In the genomic region with DNA sequence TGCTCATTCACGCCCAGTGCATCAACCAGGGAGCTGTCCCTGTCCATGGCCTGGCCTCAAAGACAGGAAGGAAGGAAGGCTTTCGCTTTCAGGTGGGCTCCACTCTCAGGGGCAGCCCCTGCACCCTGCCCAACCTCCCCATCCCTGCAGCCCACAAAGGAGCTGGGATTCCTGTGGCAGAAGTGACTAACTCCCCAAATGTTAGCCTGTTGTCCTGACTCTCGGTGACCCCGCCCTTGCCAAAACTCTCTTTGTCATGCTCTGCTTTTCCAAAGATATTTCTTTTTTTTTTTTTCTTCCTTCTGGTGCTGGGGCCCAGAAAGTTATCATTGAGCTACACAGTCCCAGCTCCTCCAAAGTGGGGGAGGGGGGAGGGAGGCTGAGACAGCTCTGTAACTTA, we compare ENCODE assay signal across 29 mouse cellular contexts. TPM values are rescaled to one million over a fixed set of nuclear protein-coding genes. Genes with fewer than 3 reads are reported as not detected.
DNase-seq lines count a peak whose midpoint lies in the region; TF ChIP-seq lines count a peak whose summit lies in the region.
"Had no signal": no experiment of that assay in that cellular context is flagged by ENCODE, and none has a peak within 500 bp of the region (broad histone marks: within the 10 kb centered on the region; RNA-seq: fewer than 3 reads in every experiment).

No protein-coding gene starts in this region.

- H3K79me2 ChIP-seq in myocyte (ENCODE audit: control insufficient read depth, insufficient read depth) = peaks cover 75% of the 10 kb centered on the region

- DNase-seq in layer of hippocampus, adult 2 months (ENCODE audit: low spot score in 2 of 2) = no peak
- DNase-seq in layer of hippocampus, postnatal 25 days (ENCODE audit: extremely low spot score in 1 of 2, low spot score in 1 of 2) = no peak
- DNase-seq in 3134 (ENCODE audit: extremely low read depth, insufficient read length, low spot score) = peak; percentile 73
- peak; percentile 69 for DNase-seq in 3T3-L1 (ENCODE audit: low read depth, low spot score)
- no peak for DNase-seq in kidney, postnatal 36 days
- no peak for DNase-seq in adrenal gland, postnatal 14 days
- DNase-seq: cerebellum, adult 18-20 months; cerebellum, postnatal 14 days; gastrocnemius, postnatal 14 days; heart, adult 11 months; heart, postnatal 10 days; kidney, adult 9 months; kidney, postnatal 14 days; liver, embryonic 13.5 days; lung, adult 2 months; lung, postnatal 14 days; retina, postnatal 1 day; right cerebral cortex, postnatal 25 days; spleen, adult 18-20 months; thymus, postnatal 14 days had no signal

- no peaks in the 10 kb centered on the region for H3K27me3 ChIP-seq in myocyte (ENCODE audit: control insufficient read depth, insufficient read depth, insufficient read length)
- H3K27me3 ChIP-seq: heart, embryonic 12.5 days; midbrain, embryonic 15.5 days; Patski had no signal

- no peak for TF ChIP-seq CTCF in layer of hippocampus, adult 2 months (conservative IDR thresholded peaks at IDR 0.05)

- H3K27ac ChIP-seq in layer of hippocampus, adult 2 months = peak overlapping the region; percentile 90
- H3K27ac ChIP-seq: embryonic facial prominence, embryonic 13.5 days; hindbrain, embryonic 10.5 days; intestine, embryonic 15.5 days; liver, embryonic 13.5 days; midbrain, embryonic 15.5 days had no signal

- peak overlapping the region; percentile 93 for H3K4me2 ChIP-seq in myocyte (ENCODE audit: low read depth)
- H3K4me2 ChIP-seq: embryonic facial prominence, embryonic 13.5 days; heart, embryonic 12.5 days; intestine, embryonic 15.5 days; liver, embryonic 13.5 days had no signal

- peaks cover 19% of the 10 kb centered on the region for H3K36me3 ChIP-seq in myocyte (ENCODE audit: control insufficient read depth, insufficient read depth)
- H3K36me3 ChIP-seq: intestine, embryonic 15.5 days; liver, embryonic 13.5 days had no signal

- TF ChIP-seq POLR2A in myocyte (IDR thresholded peaks at IDR 0.05; ENCODE audit: insufficient read length, low read depth) = no peak

- no peak overlapping the region for H3K4me3 ChIP-seq in layer of hippocampus, adult 2 months
- peak overlapping the region; percentile 99 for H3K4me3 ChIP-seq in myocyte
- H3K4me3 ChIP-seq: embryonic facial prominence, embryonic 13.5 days; heart, embryonic 12.5 days; hindbrain, embryonic 10.5 days; intestine, embryonic 15.5 days; liver, embryonic 13.5 days; midbrain, embryonic 15.5 days had no signal

- no peak overlapping the region for H3ac ChIP-seq in myocyte (ENCODE audit: control insufficient read depth, insufficient read length)

TF ChIP-seq in myocyte, 11 proteins besides CTCF, POLR2A, EP300 and RAD21:
- TF ChIP-seq MYOD1 (IDR thresholded peaks at IDR 0.05; ENCODE audit: control insufficient read depth in 1 of 3, insufficient read length in 2 of 3, low read depth in 2 of 3) = peak in 1 of 3 experiments; percentile 14
- peak in 1 of 3 experiments; percentile 17 for TF ChIP-seq MYOG (IDR thresholded peaks at IDR 0.05; ENCODE audit: control insufficient read depth in 1 of 3, insufficient read depth in 1 of 3, insufficient read length in 2 of 3, low read depth in 2 of 3)
- no peak for TF ChIP-seq TCF12 (IDR thresholded peaks at IDR 0.05; ENCODE audit: insufficient read depth, poor library complexity, severe bottlenecking)

RNA-seq across cellular contexts. Expression of a gene that starts 5.2 kb away (rescaled TPM):
- total RNA-seq in layer of hippocampus, adult 2 months (2021) = 10 to 100 TPM; 16.9 TPM
- 10 to 100 TPM; 16.8 to 18.0 TPM for total RNA-seq in layer of hippocampus, postnatal 25 days (2021)
- polyA plus RNA-seq in myocyte (2012; fragmentation: generic; extraction: Trizol) = 69.6 TPM
- total RNA-seq in adrenal gland, postnatal 14 days (2021) = 3.4 and 5.4 TPM in 2 replicates

RNA-seq across cellular contexts. Expression of a gene that starts 14.2 kb away (rescaled TPM):
- total RNA-seq in layer of hippocampus, adult 2 months (2021) = 10 to 100 TPM; 24.6 to 26.0 TPM
- 10 to 100 TPM; 26.1 to 26.4 TPM for total RNA-seq in layer of hippocampus, postnatal 25 days (2021)
- polyA plus RNA-seq in myocyte (2012; fragmentation: generic; extraction: Trizol) = 26.5 TPM
- total RNA-seq in adrenal gland, postnatal 14 days (2021) = 4.3 and 5.2 TPM in 2 replicates

RNA-seq across cellular contexts. Expression of a gene that starts 14.3 kb away (rescaled TPM):
- under 1 TPM; 0.39 to 0.41 TPM for total RNA-seq in layer of hippocampus, adult 2 months (2021)
- under 1 TPM; 0.62 to 0.63 TPM for total RNA-seq in layer of hippocampus, postnatal 25 days (2021)
- polyA plus RNA-seq in myocyte (2012; fragmentation: generic; extraction: Trizol) = 1.3 TPM
- 0.59 and 0.83 TPM in 2 replicates for total RNA-seq in adrenal gland, postnatal 14 days (2021)
- total RNA-seq: megakaryocyte progenitor cell, adult 5-6 weeks had no signal
- polyA plus RNA-seq: CD4-positive, CD25-positive, alpha-beta regulatory T cell, adult 4 months; liver, embryonic 13.5 days had no signal

RNA-seq across cellular contexts. Expression of a gene that starts 22.7 kb away (rescaled TPM):
- total RNA-seq in layer of hippocampus, adult 2 months (2021) = 10 to 100 TPM; 18.5 to 19.4 TPM
- 10 to 100 TPM; 19.0 to 19.2 TPM for total RNA-seq in layer of hippocampus, postnatal 25 days (2021)
- polyA plus RNA-seq in myocyte (2012; fragmentation: generic; extraction: Trizol) = 16.4 TPM
- total RNA-seq in adrenal gland, postnatal 14 days (2021) = 107 and 112 TPM in 2 replicates

RNA-seq across cellular contexts. Expression of a gene that starts 45.5 kb away (rescaled TPM):
- 10 to 100 TPM; 81.4 to 86.7 TPM for total RNA-seq in layer of hippocampus, adult 2 months (2021)
- 10 to 100 TPM; 76.4 to 77.6 TPM for total RNA-seq in layer of hippocampus, postnatal 25 days (2021)
- polyA plus RNA-seq in myocyte (2012; fragmentation: generic; extraction: Trizol) = 1.3 TPM
- 1.9 and 2.1 TPM in 2 replicates for total RNA-seq in adrenal gland, postnatal 14 days (2021)
- total RNA-seq: megakaryocyte progenitor cell, adult 5-6 weeks had no signal
- polyA plus RNA-seq: CD4-positive, CD25-positive, alpha-beta regulatory T cell, adult 4 months had no signal

Comparison
In these comparisons a context has a peak if more than half of its experiments do, and no peak if none do; other contexts are left out.
1. DNase-seq: peak in 3134 (single experiment) and 3T3-L1 (single experiment); none in layer of hippocampus, adult 2 months (0 of 2), layer of hippocampus, postnatal 25 days (0 of 2), kidney, postnatal 36 days (0 of 2) and adrenal gland, postnatal 14 days (single experiment).